Mouse (Mus musculus): ENCODE data around the gene Cenph.

- no peak for TF ChIP-seq CTCF (IDR thresholded peaks at IDR 0.05; ENCODE audit: low read depth)
- no peak for TF ChIP-seq EP300 (optimal IDR thresholded peaks at IDR 0.05)
Measured at GRCm38 (mm10) chr13:100777491-100777890, 1.8 kb upstream of the Cenph start.
